Mouse (Mus musculus) ES-E14 (cell line): ENCODE results near the gene Kcnc1.

Source experiments
- CHD2 ChIP-seq: IDR thresholded peaks from 2 replicates; pipeline ENCODE4 v1.6.1; 2014; ENCODE audit warnings: mild to moderate bottlenecking, low read depth, low read length, inconsistent platforms
- HCFC1 ChIP-seq: IDR thresholded peaks from 2 replicates; pipeline ENCODE4 v1.6.1; 2012; ENCODE audit warnings: low read length, inconsistent platforms, borderline replicate concordance; ENCODE audit not compliant: insufficient read depth
- MAFK ChIP-seq: IDR thresholded peaks from 2 replicates; pipeline ENCODE4 v1.6.1; 2014; ENCODE audit warnings: mild to moderate bottlenecking, low read depth, low read length, inconsistent platforms; ENCODE audit not compliant: insufficient read depth
- ZC3H11A ChIP-seq: IDR thresholded peaks from 2 replicates; pipeline ENCODE4 v1.6.1; 2012; ENCODE audit warnings: low read depth, mild to moderate bottlenecking, inconsistent platforms, low read length, borderline replicate concordance
- ZNF384 ChIP-seq: IDR thresholded peaks from 2 replicates; pipeline ENCODE4 v1.6.1; 2012; ENCODE audit warnings: low read depth, low read length, inconsistent platforms

DNA sequence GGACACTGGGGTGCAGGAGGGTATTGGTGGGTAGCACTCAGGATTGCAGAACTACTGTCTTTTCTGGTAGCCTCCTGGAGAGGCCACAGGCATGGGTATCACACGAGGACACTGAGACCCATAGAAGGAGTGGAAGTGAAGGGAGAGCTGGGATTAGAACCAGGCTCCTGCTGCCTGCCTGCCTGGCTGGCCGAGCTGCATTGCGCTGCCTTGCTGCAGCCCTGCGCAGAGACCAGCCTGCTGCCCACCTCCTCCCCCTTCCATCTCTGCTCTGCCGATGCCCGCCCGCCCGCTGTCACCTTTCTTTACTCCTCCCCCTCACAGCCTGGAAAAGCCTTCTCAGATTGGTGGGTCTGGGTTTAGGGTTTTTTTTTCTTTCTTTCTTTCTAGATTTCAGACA is 4.0 kb downstream of the Kcnc1 start:
- TF ChIP-seq CHD2 (no peak), MAFK (no peak), HCFC1 (no peak), ZNF384 (no peak), ZC3H11A (no peak)
